Mouse (Mus musculus): ENCODE data around the gene Sap18b.

DNA sequence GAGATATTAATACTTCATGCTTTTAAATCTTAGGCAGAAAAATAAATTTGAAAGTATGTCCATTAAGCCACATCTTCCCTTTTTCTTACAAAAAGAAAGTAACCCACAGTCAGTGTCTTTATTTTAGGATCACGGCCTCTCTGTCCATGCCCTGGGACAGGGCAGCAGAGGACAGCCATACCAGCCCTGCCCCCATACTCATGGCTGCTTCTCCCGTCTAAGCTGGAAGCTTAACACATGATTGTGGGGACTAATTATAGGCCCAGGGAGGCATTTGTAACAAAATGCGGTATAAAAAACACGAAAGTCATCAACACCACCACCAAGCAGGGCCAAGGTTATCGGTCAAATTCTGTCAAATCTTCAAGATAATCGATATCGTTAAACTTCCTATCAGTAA is 50.1 kb downstream of the Sap18b start:
- TF ChIP-seq POLR2A (IDR thresholded peaks at IDR 0.05; ENCODE audit: extremely low read depth, insufficient read depth, low read length): no peak
- TF ChIP-seq CTCF (IDR thresholded peaks at IDR 0.05; ENCODE audit: low read depth, low read length): no peak

Measured in liver, adult 2 months (tissue).